Mouse (Mus musculus): ENCODE measurements around the gene Fbrs.

DNA sequence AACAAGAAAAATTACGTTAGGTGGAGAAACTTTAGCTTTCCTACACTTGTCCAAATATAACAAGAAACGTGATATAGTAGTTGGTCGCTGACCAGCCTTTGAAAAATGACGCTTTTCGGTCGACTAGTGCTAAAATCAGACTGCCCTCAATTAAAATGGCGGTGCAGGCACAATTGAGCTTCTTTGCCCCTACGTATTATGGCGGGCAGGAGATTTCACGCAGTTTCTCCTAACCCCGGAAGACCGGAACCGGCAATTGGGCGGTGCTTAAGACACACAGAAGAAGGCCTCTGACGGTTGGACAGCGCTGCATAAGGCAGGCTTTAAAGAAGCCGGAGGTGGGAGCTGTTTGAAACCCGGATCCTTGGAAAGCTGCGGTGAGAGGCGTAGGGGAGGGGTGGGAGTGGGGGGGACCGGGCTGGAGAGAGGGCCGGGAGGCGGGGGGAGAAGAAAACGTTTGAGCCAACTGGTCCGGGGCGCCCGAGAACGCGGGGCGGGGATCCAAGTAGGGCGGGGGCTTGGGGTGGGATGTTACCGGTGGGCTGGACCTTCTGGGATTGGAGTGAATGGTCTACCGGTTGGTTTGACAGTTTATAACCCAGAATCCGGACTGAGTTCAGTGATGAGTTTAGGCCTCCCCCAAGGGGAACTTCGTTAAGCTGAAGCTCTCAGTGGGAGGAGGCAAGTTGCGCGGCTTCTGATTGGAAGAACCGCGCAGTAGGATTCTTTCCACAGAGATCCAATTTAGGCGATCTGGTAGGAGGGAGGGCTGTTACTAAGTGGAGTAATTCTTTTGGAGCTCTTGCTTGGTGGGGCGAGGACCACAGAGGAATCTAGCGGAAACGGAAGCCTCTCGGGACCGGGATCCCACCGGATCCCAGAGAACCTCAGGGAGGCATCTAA lies 8.0 kb upstream of the Fbrs start:
- no peak for TF ChIP-seq CTCF (IDR thresholded peaks at IDR 0.05; ENCODE audit: extremely low read depth, insufficient read depth, low read length)
- peak; percentile 77 for TF ChIP-seq POLR2A (IDR thresholded peaks at IDR 0.05; ENCODE audit: extremely low read depth, insufficient read depth, low read length)

All from cortical plate, adult 2 months (tissue).